Mouse (Mus musculus) kidney, embryonic 16.5 days (tissue): Measurements from ENCODE around the gene Ifi35. TPM values are rescaled to one million over a fixed set of nuclear protein-coding genes. Genes with fewer than 3 reads are reported as not detected.
A peak's percentile ranks its signal among the peaks of the same experiment; 100 is the strongest.

Experiments used
- ATAC-seq: fragments of 200-750 bp; cut with Nextera tagmentation; 2 replicates; pipeline ENCODE4 v1.8.0; 2017; ENCODE audit warnings: moderate TSS enrichment; ENCODE audit not compliant: low FRiP score, low TSS enrichment
- H3K27ac ChIP-seq: fragments of 300-500 bp; sonication (generic); 2 replicates; pipeline ENCODE4 v1.5.1; 2014; ENCODE audit warnings: low read length
- H3K27me3 ChIP-seq: fragments of 300-500 bp; sonication (generic); 2 replicates; pipeline ENCODE4 v1.6.1; 2014; ENCODE audit warnings: low read length, control low read depth, mixed read lengths; ENCODE audit not compliant: insufficient read depth
- H3K36me3 ChIP-seq: fragments of 300-500 bp; sonication (generic); 2 replicates; pipeline ENCODE4 v1.6.1; 2014; ENCODE audit warnings: low read length, control low read depth, mixed read lengths; ENCODE audit not compliant: insufficient read depth
- H3K4me1 ChIP-seq: fragments of 300-500 bp; sonication (generic); 2 replicates; pipeline ENCODE4 v1.6.1; 2014; ENCODE audit warnings: low read length, control low read depth, mixed read lengths; ENCODE audit not compliant: insufficient read depth
- H3K4me2 ChIP-seq: fragments of 300-500 bp; sonication (generic); replicated peaks from 2 replicates; pipeline ENCODE4 v1.6.1; 2014; ENCODE audit warnings: low read depth, low read length
- H3K4me3 ChIP-seq: fragments of 300-500 bp; sonication (generic); 2 replicates; pipeline ENCODE4 v1.5.1; 2014; ENCODE audit warnings: mild to moderate bottlenecking, low read length
- H3K9ac ChIP-seq: fragments of 300-500 bp; sonication (generic); replicated peaks from 2 replicates; pipeline ENCODE4 v1.6.1; 2014; ENCODE audit warnings: low read length
- H3K9me3 ChIP-seq: fragments of 300-500 bp; sonication (generic); 2 replicates; pipeline ENCODE4 v1.6.1; 2016; ENCODE audit warnings: low read length, control low read depth
- WGBS: fragments of 180-500 bp; shearing (Covaris S2); extraction: QIAGEN DNeasy Blood & Tissue Kit; methylation state at CpG from one replicate; pipeline ENCODE4 v1.1.7; 2014; 5-methylcytosine and 5-hydroxymethylcytosine counted together
- polyA plus RNA-seq: library from polyadenylated mRNA; unstranded; fragments of >200 nt; fragmentation: Nextera tagmentation; extraction: Ambion mirVana; gene quantifications from 2 replicates; pipeline ENCODE4 v1.2.1, GENCODE M21; 2015

Ifi35 gene
- 17.9 and 18.6 TPM in 2 replicates for polyA plus RNA-seq

DNA sequence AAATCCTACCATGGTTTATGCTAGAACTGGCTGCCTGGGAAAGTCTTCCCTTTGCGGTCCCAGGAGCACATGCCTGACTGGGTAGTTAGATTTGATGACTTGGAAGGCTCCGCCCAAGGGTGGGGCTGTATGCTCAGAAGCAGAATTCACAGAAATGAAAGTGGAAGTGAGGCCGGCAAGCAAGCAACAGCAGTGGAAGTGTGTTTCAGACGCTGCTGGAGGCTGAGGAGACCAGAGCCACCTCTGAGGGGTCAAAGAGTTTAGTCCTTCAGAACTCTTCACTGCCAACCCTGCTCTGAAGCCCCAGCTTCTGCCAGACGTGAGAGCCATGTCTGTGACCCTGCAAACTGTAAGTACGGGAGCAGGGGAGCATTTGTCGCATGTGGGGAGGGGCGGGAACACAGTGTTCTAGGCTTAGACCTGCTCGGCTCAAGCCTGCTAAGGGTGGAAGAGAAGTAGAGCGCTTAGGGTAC, at the start of gene Ifi35:
Ifi35 (plus strand) TSS at position 134 of the 473 bp plus-strand sequence.
- Histone ChIP-seq H3K36me3 (peaks cover 25% of the 10 kb centered on the region), H3K27ac (peak within 1 kb of the TSS; percentile 80), H3K9ac (peak within 1 kb of the TSS; percentile 68), H3K4me3 (peak within 1 kb of the TSS; percentile 54), H3K27me3 (no peaks in the 10 kb centered on the region), H3K4me1 (peaks cover 19% of the 10 kb centered on the region), H3K9me3 (no peaks in the 10 kb centered on the region), H3K4me2 (peak within 1 kb of the TSS; percentile 55)
- WGBS: 17% methylated on average over 10 of the region's 10 CpGs
- peak; percentile 78 for ATAC-seq

DNA sequence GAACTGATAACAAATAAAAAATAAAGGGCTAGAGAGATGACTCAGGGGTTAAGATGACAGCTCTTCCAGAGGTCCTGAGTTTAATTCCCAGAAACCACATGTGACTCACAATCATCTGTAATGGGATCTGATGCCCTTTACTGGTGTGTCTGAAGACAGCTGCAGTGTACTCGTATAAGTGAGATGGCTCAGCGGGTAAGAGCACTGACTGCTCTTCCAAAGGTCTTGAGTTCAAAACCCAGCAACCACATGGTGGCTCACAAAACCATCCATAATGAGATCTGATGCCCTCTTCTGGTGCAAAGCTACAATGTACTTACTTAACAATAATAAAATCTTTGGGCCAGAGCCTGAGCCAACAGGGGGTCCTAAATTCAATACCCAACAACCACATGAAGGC, 32.9 kb upstream of the Ifi35 start:
- WGBS: 74% methylated on average over 2 of the region's 2 CpGs

DNA sequence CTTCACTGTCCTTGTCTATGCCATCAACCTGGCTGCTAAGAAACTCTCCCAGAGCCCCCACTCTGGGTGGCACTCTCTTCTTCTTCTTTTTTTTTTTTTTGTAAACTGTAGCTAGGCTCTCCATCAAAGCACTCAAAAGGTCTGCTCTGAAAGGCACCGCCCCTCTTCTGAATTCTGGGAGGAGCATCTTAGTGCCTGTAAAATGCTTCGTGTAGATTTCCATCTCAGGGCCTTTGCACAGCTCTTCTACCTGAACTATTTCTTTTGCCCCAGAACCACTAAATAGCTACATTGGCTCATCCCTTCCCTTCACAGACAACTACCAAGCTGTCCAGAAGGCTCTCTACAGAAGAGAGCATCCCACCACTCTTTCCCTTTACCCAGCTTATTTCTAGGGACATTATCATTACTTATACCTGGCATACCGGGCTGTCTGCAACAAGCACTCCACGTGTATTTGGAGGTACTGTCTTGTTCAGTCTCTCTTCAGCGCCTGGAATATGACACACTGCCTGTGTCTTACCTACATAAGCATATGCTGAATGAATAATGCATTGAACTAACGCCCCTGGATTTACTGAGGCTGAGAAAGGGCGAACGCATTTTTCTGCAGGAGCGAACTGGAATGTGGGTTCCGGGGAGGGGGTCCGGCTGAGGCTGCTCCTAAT, 31.6 kb upstream of the Ifi35 start:
- Histone ChIP-seq H3K36me3 (peaks cover 3% of the 10 kb centered on the region), H3K9me3 (no peaks in the 10 kb centered on the region), H3K27ac (peak overlapping the region; percentile 29), H3K4me3 (peak overlapping the region; percentile 78), H3K9ac (peak overlapping the region; percentile 88), H3K4me1 (peaks cover 7% of the 10 kb centered on the region), H3K27me3 (no peaks in the 10 kb centered on the region), H3K4me2 (peak overlapping the region; percentile 85)
- WGBS: 2% methylated on average over 11 of the region's 11 CpGs
- peak; percentile 7; the same call in 1 of the 2 replicates for ATAC-seq

More for the DNA sequence above, 32.9 kb upstream of the Ifi35 start:
- no peak overlapping the region for H3K4me3 ChIP-seq
- H3K27ac ChIP-seq: no peak overlapping the region
- no peak overlapping the region for H3K9ac ChIP-seq
- H3K4me1 ChIP-seq: peaks cover 7% of the 10 kb centered on the region
- no peak overlapping the region for H3K4me2 ChIP-seq
- ATAC-seq: no peak
- no peaks in the 10 kb centered on the region for H3K9me3 ChIP-seq
- peaks cover 15% of the 10 kb centered on the region for H3K36me3 ChIP-seq
- no peaks in the 10 kb centered on the region for H3K27me3 ChIP-seq

DNA sequence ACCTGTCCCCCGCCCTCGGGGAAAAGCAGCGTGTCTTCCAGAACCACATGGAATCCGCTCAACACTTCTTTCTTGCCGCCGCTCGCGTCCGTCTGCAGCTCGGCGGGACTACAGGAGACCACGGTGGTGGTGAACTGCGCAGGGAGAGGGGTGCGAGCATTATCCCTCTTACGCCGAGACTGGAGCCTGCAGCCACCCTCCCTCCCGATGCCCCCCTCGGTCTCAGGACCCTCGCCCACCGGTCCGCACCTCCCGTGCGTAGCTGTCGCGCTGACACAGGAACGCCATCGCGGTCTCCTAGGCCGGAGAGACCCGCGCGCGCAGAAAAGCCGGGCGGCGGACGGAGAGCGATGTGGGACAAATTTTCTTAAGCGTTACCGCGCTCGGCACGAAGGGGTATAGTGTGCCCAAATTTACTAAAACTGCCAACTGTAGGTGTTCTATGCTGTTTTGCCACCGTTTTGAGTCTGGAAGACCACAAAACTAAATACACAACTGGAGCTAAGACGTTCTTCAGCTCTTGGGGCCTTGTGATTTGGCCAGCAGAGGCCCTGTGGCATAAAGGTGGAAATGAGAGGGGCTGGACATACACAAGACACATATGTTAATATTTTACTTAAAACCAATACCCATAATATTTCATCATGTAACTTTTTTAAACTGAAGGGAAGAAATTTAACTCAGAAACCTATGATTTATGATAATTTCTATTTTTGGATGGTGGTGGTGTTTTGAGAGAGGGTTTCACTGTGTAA, 30.9 kb upstream of the Ifi35 start, which contains the start of gene Aarsd1:
Aarsd1 (minus strand) TSS at position 515 of the 755 bp plus-strand sequence.
- 0% methylated on average over 41 of the region's 45 CpGs for WGBS
- Histone ChIP-seq H3K36me3 (no peaks in the 10 kb centered on the region; the same call in 1 of the 2 replicates), H3K9ac (peak within 1 kb of the TSS; percentile 88), H3K27ac (peak within 1 kb of the TSS; percentile 54), H3K4me3 (peak within 1 kb of the TSS; percentile 78), H3K27me3 (no peaks in the 10 kb centered on the region), H3K9me3 (no peaks in the 10 kb centered on the region), H3K4me2 (peak within 1 kb of the TSS; percentile 85), H3K4me1 (peaks cover 7% of the 10 kb centered on the region)
- ATAC-seq: peak; percentile 81

DNA sequence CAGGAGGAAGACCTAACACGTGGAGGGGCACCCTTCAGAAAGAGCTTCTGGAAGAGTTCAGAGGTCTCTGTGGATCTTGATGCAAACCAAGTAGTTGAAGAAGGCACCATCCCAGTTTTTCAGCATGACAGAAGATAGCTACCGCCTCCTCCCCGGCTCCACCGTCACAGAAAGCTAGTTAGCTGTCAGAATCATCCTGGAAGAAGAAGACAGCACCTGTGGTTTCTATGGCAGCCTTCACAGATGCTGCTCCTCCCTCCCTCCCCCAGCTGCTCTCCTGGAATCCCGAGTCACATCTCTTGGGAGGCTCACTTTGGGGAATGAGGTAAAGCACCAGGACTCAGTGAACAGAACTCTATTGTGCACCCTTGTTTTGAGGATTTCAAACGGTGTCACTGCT, 29.2 kb upstream of the Ifi35 start:
- Histone ChIP-seq H3K9me3 (no peaks in the 10 kb centered on the region), H3K9ac (no peak overlapping the region), H3K4me2 (no peak overlapping the region), H3K27ac (no peak overlapping the region), H3K4me3 (no peak overlapping the region), H3K36me3 (no peaks in the 10 kb centered on the region), H3K4me1 (peaks cover 13% of the 10 kb centered on the region), H3K27me3 (no peaks in the 10 kb centered on the region)
- no peak for ATAC-seq
- WGBS: 59% methylated on average over 6 of the region's 6 CpGs

DNA sequence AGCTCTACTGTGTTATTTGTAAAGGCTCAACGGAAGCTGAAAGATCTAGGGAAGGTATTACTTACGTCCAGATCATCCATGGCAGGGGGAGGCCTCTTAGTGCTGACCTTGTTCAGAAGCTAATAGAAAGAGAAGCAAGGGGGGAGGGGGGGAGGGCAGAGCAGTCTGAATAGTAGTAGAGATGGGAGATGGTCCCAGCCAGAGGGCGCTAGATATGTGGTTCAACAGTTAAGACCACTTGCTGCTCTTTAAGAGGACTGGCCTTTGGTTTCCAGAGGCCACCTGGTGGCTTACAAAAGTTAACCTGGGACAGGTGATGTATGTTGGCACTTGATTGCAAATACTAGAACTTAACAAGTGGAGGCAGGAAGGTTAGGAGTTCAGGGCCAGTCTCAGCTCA, 28.6 kb upstream of the Ifi35 start:
- WGBS: 41% methylated on average over 3 of the region's 3 CpGs
- Histone ChIP-seq H3K4me3 (no peak overlapping the region), H3K9me3 (no peaks in the 10 kb centered on the region), H3K27ac (no peak overlapping the region), H3K9ac (no peak overlapping the region), H3K4me1 (peaks cover 15% of the 10 kb centered on the region), H3K27me3 (no peaks in the 10 kb centered on the region), H3K4me2 (no peak overlapping the region), H3K36me3 (no peaks in the 10 kb centered on the region)
- no peak for ATAC-seq

DNA sequence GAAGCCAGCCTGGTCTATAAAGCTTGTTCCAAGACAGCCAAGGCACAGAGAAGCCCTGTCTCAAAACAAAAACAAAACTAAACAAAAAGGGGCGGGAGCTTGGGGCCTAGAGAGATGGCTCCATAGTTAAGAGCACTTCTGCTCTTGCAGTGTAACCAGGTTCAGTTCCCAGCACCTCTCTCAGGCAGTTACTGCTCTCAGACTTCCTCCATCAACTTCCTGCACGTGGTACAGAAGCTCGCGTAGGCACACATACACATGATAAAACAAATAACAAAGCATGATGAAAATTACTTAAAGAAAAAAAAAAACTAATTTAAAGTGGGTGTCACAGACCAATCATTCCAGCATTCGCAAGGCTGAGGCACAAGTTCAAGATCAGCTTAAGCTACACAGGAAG, 28.1 kb upstream of the Ifi35 start:
- ATAC-seq: no peak

DNA sequence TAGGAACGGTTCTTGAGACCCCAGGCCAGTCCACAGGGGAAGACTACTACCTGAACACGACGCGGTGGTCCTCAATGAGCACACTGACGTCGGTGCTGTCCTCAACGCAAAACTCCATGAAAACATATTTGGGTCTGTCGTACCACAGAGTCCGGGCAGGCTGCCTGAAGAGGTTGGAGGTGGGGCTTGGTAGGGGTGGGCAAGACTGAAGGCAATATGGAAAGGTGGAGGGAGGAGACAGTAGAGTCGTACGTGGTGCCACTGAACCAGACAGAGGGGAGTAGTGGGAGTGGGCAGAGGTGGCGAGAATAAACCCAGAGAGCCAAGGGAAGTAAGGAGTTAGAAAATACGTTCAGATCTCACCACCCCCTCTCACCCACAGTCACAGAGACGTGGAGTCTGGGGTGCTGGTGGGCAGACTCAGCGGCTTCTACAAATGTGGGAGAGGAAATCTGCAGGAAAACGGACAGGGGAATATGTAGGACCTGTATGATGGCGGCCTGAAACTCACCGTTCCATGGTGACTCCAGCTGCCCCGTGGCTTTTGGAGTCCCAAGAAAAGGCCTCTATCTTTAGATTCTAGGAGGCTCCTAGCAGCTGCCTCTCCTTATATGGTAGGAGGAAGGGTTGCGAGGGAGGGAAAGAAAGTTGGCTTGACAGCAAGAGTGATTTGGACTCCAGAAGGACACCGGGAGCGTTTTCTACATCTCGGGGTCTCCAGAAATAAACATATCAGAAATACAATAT, 23.9 kb upstream of the Ifi35 start, which contains the start of gene Gm27029:
Gm27029 (minus strand) TSS at position 692 of the 747 bp plus-strand sequence.
- peak within 1 kb of the TSS; percentile 90 for H3K27ac ChIP-seq
- H3K4me3 ChIP-seq: peak within 1 kb of the TSS; percentile 67
- ATAC-seq: peak; percentile 66
- H3K9ac ChIP-seq: peak within 1 kb of the TSS; percentile 77
- H3K9me3 ChIP-seq: no peaks in the 10 kb centered on the region
- no peaks in the 10 kb centered on the region for H3K27me3 ChIP-seq
- peak within 1 kb of the TSS; percentile 80 for H3K4me2 ChIP-seq
- 5% methylated on average over 23 of the region's 23 CpGs for whole genome bisulfite sequencing
- H3K4me1 ChIP-seq: peaks cover 24% of the 10 kb centered on the region
- H3K36me3 ChIP-seq: 0 out of 2 replicates have a peak, but pooled peaks cover under 1% of the 10 kb centered on the region

More for the DNA sequence above, 28.1 kb upstream of the Ifi35 start:
- Histone ChIP-seq H3K4me1 (peaks cover 15% of the 10 kb centered on the region), H3K27ac (no peak overlapping the region), H3K4me3 (no peak overlapping the region), H3K27me3 (no peaks in the 10 kb centered on the region), H3K9ac (no peak overlapping the region), H3K9me3 (no peaks in the 10 kb centered on the region), H3K4me2 (no peak overlapping the region), H3K36me3 (no peaks in the 10 kb centered on the region)
- WGBS: 92% methylated on average over 5 of the region's 5 CpGs
